Mouse (Mus musculus): Measurements from ENCODE around the gene Tpm3. TPM values are rescaled to one million over a fixed set of nuclear protein-coding genes. Genes with fewer than 3 reads are reported as not detected.
"Not testable (repeated sequence)": the region's sequence is repeated elsewhere in the genome, so short reads cannot be mapped to it uniquely, and the experiment has no call there.

The Tpm3 gene
- polyA plus RNA-seq, 1 experiment from 2014 or later: 300 TPM

- no peaks in the 10 kb centered on the region for H3K36me3 ChIP-seq
- H3K27me3 ChIP-seq (replicated peaks): no peaks in the 10 kb centered on the region
- 52% methylated on average over 2 of the region's 2 CpGs for WGBS
These were observed 41.9 kb downstream of the Tpm3 start for GRCm38 (mm10) chr3:90114342-90114741.

GRCm38 (mm10) chr3:90115526-90115925, 43.1 kb downstream of the Tpm3 start:
- Histone ChIP-seq H3K4me3 (no peak overlapping the region), H3K4me1 (peaks cover 7% of the 10 kb centered on the region; the same call in 1 of the 2 replicates), H3K9me3 (no peaks in the 10 kb centered on the region), H3K27ac (replicated peaks) (no peak overlapping the region), H3K36me3 (no peaks in the 10 kb centered on the region), H3K9ac (no peak overlapping the region), H3K4me2 (no peak overlapping the region), H3K27me3 (replicated peaks) (no peaks in the 10 kb centered on the region)
- no peak for ATAC-seq (ENCODE audit: extremely low read depth, insufficient number of reproducible peaks, low FRiP score, low TSS enrichment)
- WGBS: 70% methylated on average over 3 of the region's 3 CpGs

More at GRCm38 (mm10) chr3:90114342-90114741, 41.9 kb downstream of the Tpm3 start:
- H3K4me1 ChIP-seq: peaks cover 7% of the 10 kb centered on the region; the same call in 1 of the 2 replicates
- H3K4me2 ChIP-seq: no peak overlapping the region
- H3K4me3 ChIP-seq: no peak overlapping the region
- no peak overlapping the region for H3K9ac ChIP-seq
- ATAC-seq (ENCODE audit: extremely low read depth, insufficient number of reproducible peaks, low FRiP score, low TSS enrichment): no peak
- no peak overlapping the region for H3K27ac ChIP-seq (replicated peaks)
- no peaks in the 10 kb centered on the region for H3K9me3 ChIP-seq

- H3K4me1 ChIP-seq: no peaks in the 10 kb centered on the region
- H3K9me3 ChIP-seq: no peaks in the 10 kb centered on the region
- H3K4me3 ChIP-seq: no peak overlapping the region
- no peaks in the 10 kb centered on the region for H3K27me3 ChIP-seq (replicated peaks)
- no peak overlapping the region for H3K9ac ChIP-seq
- H3K36me3 ChIP-seq: no peaks in the 10 kb centered on the region; the same call in 1 of the 2 replicates
- 81% methylated on average over 13 of the region's 13 CpGs for WGBS
- no peak overlapping the region for H3K4me2 ChIP-seq
- H3K27ac ChIP-seq (replicated peaks): no peak overlapping the region
- ATAC-seq (ENCODE audit: extremely low read depth, insufficient number of reproducible peaks, low FRiP score, low TSS enrichment): no peak
These were observed 45.8 kb downstream of the Tpm3 start for GRCm38 (mm10) chr3:90118132-90118790.

GRCm38 (mm10) chr3:90122036-90122435, 49.6 kb downstream of the Tpm3 start:
- ATAC-seq (ENCODE audit: extremely low read depth, insufficient number of reproducible peaks, low FRiP score, low TSS enrichment); H3K4me1 ChIP-seq; H3K9me3 ChIP-seq; H3K4me3 ChIP-seq; H3K36me3 ChIP-seq; H3K27me3 ChIP-seq (replicated peaks); H3K27ac ChIP-seq (replicated peaks); H3K4me2 ChIP-seq; H3K9ac ChIP-seq: not testable (repeated sequence)
- WGBS: 76% methylated on average over 5 of the region's 5 CpGs

- Histone ChIP-seq H3K4me3 (no peak overlapping the region), H3K36me3 (no peaks in the 10 kb centered on the region; the same call in 1 of the 2 replicates), H3K9ac (no peak overlapping the region), H3K4me1 (no peaks in the 10 kb centered on the region), H3K9me3 (no peaks in the 10 kb centered on the region), H3K27me3 (replicated peaks) (no peaks in the 10 kb centered on the region), H3K27ac (replicated peaks) (no peak overlapping the region), H3K4me2 (no peak overlapping the region)
- 65% methylated on average over 5 of the region's 5 CpGs for WGBS
- ATAC-seq (ENCODE audit: extremely low read depth, insufficient number of reproducible peaks, low FRiP score, low TSS enrichment): no peak
These were observed 53.3 kb downstream of the Tpm3 start for GRCm38 (mm10) chr3:90125710-90126109.

DNA sequence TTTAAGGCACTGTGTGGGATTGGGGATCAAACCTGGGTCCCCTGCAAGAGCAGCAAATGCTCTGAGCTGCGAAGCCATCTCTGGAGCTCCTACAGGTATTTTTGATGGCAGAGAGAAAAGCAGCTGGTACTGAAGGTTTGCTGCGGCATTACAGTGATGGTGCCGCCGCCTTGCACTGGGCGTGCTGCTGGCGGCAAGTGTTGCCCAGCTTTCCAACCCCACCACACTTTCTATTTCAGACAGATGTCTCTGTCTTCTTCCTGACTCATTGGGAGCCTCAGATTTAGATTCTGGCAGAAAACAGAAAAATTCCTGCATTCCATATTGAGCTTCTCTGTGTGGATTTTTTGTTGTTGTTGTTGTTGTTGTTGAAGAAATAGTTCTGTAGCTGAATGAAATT, 55.4 kb downstream of the Tpm3 start:
- no peak overlapping the region for H3K4me3 ChIP-seq
- 91% methylated on average over 6 of the region's 6 CpGs for WGBS
- no peak for ATAC-seq (ENCODE audit: extremely low read depth, insufficient number of reproducible peaks, low FRiP score, low TSS enrichment)
- H3K9ac ChIP-seq: no peak overlapping the region
- H3K36me3 ChIP-seq: no peaks in the 10 kb centered on the region
- H3K4me1 ChIP-seq: no peaks in the 10 kb centered on the region
- no peaks in the 10 kb centered on the region for H3K27me3 ChIP-seq (replicated peaks)
- no peak overlapping the region for H3K4me2 ChIP-seq
- H3K9me3 ChIP-seq: no peaks in the 10 kb centered on the region
- no peak overlapping the region for H3K27ac ChIP-seq (replicated peaks)

DNA sequence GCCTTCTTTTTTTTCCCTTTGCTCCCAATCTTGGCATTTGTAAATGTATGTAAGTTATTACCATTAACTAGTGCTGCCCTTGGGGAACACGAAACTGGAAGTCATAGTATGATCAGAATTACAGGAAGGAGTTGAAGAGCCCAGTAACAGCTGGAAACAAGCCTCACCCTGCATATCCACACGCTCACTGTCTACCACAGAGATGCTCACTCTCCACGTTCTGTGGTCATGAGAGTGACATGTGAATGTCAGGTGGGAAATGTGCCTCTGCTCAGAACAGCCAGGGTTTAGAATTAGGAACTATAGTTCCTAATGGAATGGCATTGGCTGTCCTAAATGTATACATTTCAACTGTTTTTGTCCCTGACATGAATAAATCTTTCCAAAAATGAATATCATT, 60.3 kb downstream of the Tpm3 start:
- Histone ChIP-seq H3K4me3 (no peak overlapping the region), H3K4me1 (no peaks in the 10 kb centered on the region), H3K9ac (no peak overlapping the region), H3K27ac (replicated peaks) (no peak overlapping the region), H3K9me3 (no peaks in the 10 kb centered on the region), H3K4me2 (no peak overlapping the region), H3K36me3 (no peaks in the 10 kb centered on the region), H3K27me3 (replicated peaks) (no peaks in the 10 kb centered on the region)
- no peak for ATAC-seq (ENCODE audit: extremely low read depth, insufficient number of reproducible peaks, low FRiP score, low TSS enrichment)
- WGBS: 70% methylated on average over 3 of the region's 3 CpGs

DNA sequence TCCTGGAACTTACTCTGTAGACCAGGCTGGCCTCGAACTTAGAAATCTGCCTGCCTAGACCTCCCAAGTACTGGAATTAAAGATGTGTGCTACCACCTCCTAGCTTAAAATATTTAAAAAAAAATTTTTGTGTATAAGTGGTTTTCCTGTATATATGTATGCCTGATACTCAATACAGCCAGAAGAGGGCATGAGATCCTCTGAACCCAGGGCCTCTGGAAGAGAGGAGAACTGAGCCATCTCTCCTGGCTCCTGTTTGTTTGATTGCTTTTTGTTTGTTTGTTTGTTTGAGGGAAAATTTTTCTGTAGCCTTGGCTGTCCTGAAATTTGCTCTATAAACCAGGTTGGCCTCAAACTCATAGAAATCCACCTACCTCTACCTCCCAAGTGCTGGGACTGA, 60.9 kb downstream of the Tpm3 start:
- 77% methylated on average over 1 of the region's 1 CpGs for WGBS
- Histone ChIP-seq H3K4me1 (no peaks in the 10 kb centered on the region), H3K9ac (no peak overlapping the region), H3K27me3 (replicated peaks) (no peaks in the 10 kb centered on the region), H3K4me3 (no peak overlapping the region), H3K27ac (replicated peaks) (no peak overlapping the region), H3K4me2 (no peak overlapping the region), H3K36me3 (no peaks in the 10 kb centered on the region), H3K9me3 (no peaks in the 10 kb centered on the region)
- no peak for ATAC-seq (ENCODE audit: extremely low read depth, insufficient number of reproducible peaks, low FRiP score, low TSS enrichment)

DNA sequence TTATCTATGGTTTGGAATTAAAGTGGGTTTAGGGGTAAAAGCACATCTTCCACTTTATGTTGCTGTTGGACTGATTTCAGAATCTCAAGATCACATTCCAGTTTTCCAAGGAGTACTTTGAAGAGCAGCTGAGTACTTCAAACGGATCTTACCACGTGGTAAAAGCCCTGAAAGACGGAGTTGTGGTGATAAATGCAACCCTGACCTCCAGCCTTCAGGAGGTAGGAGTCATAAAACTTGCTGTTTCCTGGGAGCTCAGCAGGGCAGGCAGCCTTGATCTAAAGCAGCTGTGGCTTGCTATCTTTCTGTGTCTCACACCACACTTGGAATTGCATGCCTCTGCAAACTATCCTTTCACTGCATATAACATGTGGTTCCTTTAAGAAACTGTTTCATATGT, 62.0 kb downstream of the Tpm3 start:
- ATAC-seq (ENCODE audit: extremely low read depth, insufficient number of reproducible peaks, low FRiP score, low TSS enrichment): no peak
- Histone ChIP-seq H3K27ac (replicated peaks) (no peak overlapping the region), H3K9ac (no peak overlapping the region), H3K4me3 (no peak overlapping the region), H3K27me3 (replicated peaks) (no peaks in the 10 kb centered on the region), H3K4me2 (no peak overlapping the region), H3K9me3 (no peaks in the 10 kb centered on the region), H3K4me1 (no peaks in the 10 kb centered on the region), H3K36me3 (no peaks in the 10 kb centered on the region)
- 41% methylated on average over 3 of the region's 3 CpGs for WGBS

DNA sequence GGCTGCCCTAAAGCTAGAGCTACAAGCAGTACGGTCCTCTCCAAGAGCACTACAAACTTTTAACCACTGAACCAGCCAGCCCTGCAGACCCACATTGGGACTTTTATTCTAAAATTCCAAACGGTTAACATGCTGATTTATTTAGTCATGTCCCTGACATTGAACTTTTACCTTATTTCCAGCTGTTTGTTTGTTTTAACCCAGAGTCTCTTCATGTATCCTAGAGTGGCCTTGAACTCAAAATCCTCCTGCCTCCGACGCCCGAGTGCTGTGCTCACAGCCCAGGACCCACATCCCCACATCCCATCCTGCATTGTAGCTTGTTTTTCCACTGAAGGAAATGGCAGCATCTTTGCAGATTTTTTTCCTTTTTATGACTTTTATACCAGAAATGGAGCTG, 62.5 kb downstream of the Tpm3 start:
- no peaks in the 10 kb centered on the region for H3K36me3 ChIP-seq
- H3K4me2 ChIP-seq: no peak overlapping the region
- ATAC-seq (ENCODE audit: extremely low read depth, insufficient number of reproducible peaks, low FRiP score, low TSS enrichment): no peak
- no peak overlapping the region for H3K4me3 ChIP-seq
- H3K9ac ChIP-seq: no peak overlapping the region
- 81% methylated on average over 5 of the region's 5 CpGs for WGBS
- H3K27ac ChIP-seq (replicated peaks): no peak overlapping the region
- no peaks in the 10 kb centered on the region for H3K27me3 ChIP-seq (replicated peaks)
- H3K9me3 ChIP-seq: no peaks in the 10 kb centered on the region
- no peaks in the 10 kb centered on the region for H3K4me1 ChIP-seq

GRCm38 (mm10) chr3:90136660-90137059, 64.2 kb downstream of the Tpm3 start:
- 36% methylated on average over 13 of the region's 13 CpGs for WGBS
- Histone ChIP-seq H3K4me2 (no peak overlapping the region), H3K4me3 (no peak overlapping the region), H3K36me3 (no peaks in the 10 kb centered on the region), H3K27ac (replicated peaks) (no peak overlapping the region), H3K27me3 (replicated peaks) (no peaks in the 10 kb centered on the region), H3K9ac (no peak overlapping the region), H3K9me3 (no peaks in the 10 kb centered on the region), H3K4me1 (no peaks in the 10 kb centered on the region)
- no peak for ATAC-seq (ENCODE audit: extremely low read depth, insufficient number of reproducible peaks, low FRiP score, low TSS enrichment)

DNA sequence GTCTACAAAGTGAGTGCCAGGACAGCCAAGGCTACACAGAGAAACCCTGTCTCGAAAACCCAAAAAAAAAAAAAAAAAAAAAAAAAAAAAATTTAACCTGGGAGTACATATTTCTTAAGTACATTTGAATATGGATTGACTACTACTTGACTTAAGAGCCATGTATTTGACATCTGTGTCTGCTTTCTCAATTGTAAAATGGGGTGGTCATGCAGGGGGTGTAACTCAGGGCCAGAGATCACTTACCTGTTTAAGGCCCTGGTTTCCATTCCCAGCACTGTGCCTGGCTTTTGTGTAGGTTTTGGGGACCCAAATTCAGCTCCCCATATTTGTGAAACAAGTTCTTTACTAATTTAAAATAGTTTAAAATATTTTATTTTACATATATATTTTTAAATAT, 65.2 kb downstream of the Tpm3 start:
- Histone ChIP-seq H3K4me1 (no peaks in the 10 kb centered on the region), H3K27me3 (replicated peaks) (no peaks in the 10 kb centered on the region), H3K9ac (no peak overlapping the region), H3K4me3 (no peak overlapping the region), H3K36me3 (no peaks in the 10 kb centered on the region), H3K4me2 (no peak overlapping the region), H3K27ac (replicated peaks) (no peak overlapping the region), H3K9me3 (no peaks in the 10 kb centered on the region)
- no peak for ATAC-seq (ENCODE audit: extremely low read depth, insufficient number of reproducible peaks, low FRiP score, low TSS enrichment)
- 57% methylated on average over 1 of the region's 1 CpGs for WGBS
